Mouse (Mus musculus): ENCODE results near the gene Frs2. TPM values are rescaled to one million over a fixed set of nuclear protein-coding genes. Genes with fewer than 3 reads are reported as not detected.
A peak's percentile ranks its signal among the peaks of the same experiment; 100 is the strongest.
"Not testable (repeated sequence)": the region's sequence is repeated elsewhere in the genome, so short reads cannot be mapped to it uniquely, and the experiment has no call there.

Gene Frs2
- polyA plus RNA-seq, 1 experiment from 2014 or later, result 20.8 TPM

DNA sequence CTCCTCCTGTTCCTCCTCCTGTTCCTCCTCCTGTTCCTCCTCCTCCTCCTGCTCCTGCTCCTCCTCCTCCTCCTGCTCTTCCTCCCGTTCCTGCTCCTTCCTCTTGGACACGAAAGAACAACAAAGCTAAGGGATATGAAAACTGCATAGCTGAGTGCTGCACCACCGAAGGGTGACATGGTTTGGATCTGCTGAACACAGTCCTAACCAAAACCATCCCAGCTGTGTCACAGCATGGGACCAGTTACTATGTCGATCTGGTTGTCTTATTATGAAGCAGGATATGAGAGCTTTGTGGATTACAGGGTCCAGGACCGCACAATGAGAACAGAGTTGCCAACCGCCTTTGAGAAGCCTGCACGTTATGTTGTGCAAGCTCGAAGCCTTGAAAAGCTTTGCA is 122.2 kb downstream of the Frs2 start:
- Histone ChIP-seq H3K27ac (no peak overlapping the region), H3K4me2 (no peak overlapping the region), H3K4me1 (peaks cover 14% of the 10 kb centered on the region), H3K36me3 (no peaks in the 10 kb centered on the region), H3K27me3 (peaks cover 28% of the 10 kb centered on the region), H3K9me3 (no peaks in the 10 kb centered on the region), H3K4me3 (no peak overlapping the region), H3K9ac (no peak overlapping the region)
- 64% methylated on average over 8 of the region's 8 CpGs for WGBS
- ATAC-seq (ENCODE audit: insufficient number of reproducible peaks, insufficient read depth, low FRiP score, low TSS enrichment, low read depth), result no peak

DNA sequence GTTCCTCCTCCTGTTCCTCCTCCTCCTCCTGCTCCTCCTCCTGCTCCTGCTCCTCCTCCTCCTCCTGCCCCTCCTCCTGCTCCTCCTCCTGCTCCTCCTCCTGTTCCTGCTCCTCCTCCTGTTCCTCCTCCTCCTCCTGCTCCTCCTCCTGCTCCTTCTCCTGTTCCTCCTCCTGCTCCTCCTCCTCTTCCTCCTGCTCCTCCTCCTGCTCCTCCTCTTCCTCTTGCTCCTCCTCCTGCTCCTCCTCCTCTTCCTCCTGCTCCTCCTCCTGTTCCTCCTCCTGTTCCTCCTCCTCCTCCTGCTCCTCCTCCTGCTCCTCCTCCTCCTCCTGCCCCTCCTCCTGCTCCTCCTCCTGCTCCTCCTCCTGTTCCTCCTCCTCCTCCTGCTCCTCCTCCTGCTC is 122.6 kb downstream of the Frs2 start:
- Histone ChIP-seq H3K4me1 (peaks cover 18% of the 10 kb centered on the region), H3K27me3 (peaks cover 32% of the 10 kb centered on the region)
- H3K27ac ChIP-seq; H3K4me3 ChIP-seq; H3K4me2 ChIP-seq; H3K9me3 ChIP-seq; ATAC-seq (ENCODE audit: insufficient number of reproducible peaks, insufficient read depth, low FRiP score, low TSS enrichment, low read depth); H3K9ac ChIP-seq; H3K36me3 ChIP-seq: not testable (repeated sequence)

DNA sequence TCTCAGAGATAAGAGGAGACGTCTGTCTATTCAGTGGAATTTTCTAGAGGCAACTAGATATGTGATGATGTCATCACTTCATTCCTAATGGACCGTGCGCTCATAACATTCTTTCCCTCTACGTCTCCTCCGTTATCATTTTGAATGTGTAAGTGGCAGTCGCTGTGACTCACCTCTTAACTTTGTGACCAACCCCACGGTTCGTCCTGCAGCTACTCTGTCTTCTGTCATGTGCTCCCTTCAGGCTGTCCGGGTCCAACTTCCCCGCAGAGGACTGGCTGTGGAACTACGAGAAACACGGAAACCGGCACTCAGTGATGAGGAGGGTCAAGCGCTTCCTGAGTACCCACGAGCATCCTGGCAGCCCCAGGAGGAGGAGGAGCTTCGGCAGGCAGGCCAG is 124.6 kb downstream of the Frs2 start:
- Histone ChIP-seq H3K36me3 (no peaks in the 10 kb centered on the region), H3K4me3 (no peak overlapping the region; the same call in 1 of the 2 replicates), H3K9ac (no peak overlapping the region), H3K9me3 (no peaks in the 10 kb centered on the region), H3K4me2 (peak overlapping the region; percentile 36), H3K27ac (no peak overlapping the region), H3K4me1 (peaks cover 18% of the 10 kb centered on the region), H3K27me3 (peaks cover 32% of the 10 kb centered on the region)
- WGBS, result 52% methylated on average over 16 of the region's 16 CpGs
- no peak for ATAC-seq (ENCODE audit: insufficient number of reproducible peaks, insufficient read depth, low FRiP score, low TSS enrichment, low read depth)

DNA sequence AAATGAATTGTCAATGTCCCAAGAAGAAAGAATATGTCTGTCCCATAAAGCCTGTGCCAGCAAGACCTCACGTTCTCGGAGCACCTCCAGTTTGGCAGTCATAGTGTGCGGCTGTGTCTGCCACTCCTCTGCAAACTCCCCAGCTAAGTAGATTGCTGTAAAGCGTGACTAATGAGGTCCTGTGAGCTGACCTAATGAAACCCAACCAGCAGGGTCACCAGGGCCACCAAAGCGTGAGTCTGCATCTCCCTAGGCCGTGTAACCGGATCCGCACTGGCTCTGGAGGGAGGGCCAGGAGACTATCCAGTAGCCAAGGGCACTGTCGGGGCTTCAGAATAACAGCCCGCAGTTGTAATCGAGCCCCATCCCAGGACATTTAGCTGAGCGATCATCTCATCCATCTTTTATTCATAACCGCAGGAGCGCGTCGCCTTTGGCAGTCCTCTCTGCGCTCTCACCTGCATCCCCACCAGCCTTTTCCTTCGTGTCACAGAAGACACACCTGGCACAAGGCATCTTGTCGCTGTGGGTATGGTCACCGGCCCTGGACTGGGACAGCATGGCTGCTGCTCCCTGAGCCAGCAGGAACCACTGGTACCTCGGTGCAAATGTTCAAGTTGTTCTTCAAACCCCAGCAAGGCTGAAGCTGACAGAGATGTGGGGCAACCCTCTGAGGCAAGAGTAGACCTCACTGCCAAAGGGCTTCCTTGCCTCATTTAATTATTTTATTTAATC is 127.1 kb downstream of the Frs2 start:
- WGBS, result 7% methylated on average over 21 of the region's 21 CpGs
- Histone ChIP-seq H3K4me2 (peak overlapping the region; percentile 35), H3K4me1 (peaks cover 25% of the 10 kb centered on the region), H3K27me3 (peaks cover 32% of the 10 kb centered on the region), H3K9ac (no peak overlapping the region), H3K27ac (no peak overlapping the region), H3K4me3 (no peak overlapping the region), H3K36me3 (no peaks in the 10 kb centered on the region), H3K9me3 (no peaks in the 10 kb centered on the region)
- ATAC-seq (ENCODE audit: insufficient number of reproducible peaks, insufficient read depth, low FRiP score, low TSS enrichment, low read depth), result no peak

Other genes starting within 250 kb of the Frs2 start
- 33.0 and 38.2 TPM in 2 replicates for gene Rab3ip, start 197.8 kb downstream of the Frs2 start, polyA plus RNA-seq (2015; fragmentation: Nextera tagmentation; extraction: Ambion mirVana)
- gene Gm10271, start 175.9 kb downstream of the Frs2 start, polyA plus RNA-seq (2015; fragmentation: Nextera tagmentation; extraction: Ambion mirVana), result not detected in 2 replicates
- gene Best3, start 162.2 kb downstream of the Frs2 start, polyA plus RNA-seq (2015; fragmentation: Nextera tagmentation; extraction: Ambion mirVana), result 0.21 and 0.22 TPM in 2 replicates
- gene Lrrc10, start 103.2 kb downstream of the Frs2 start, polyA plus RNA-seq (2015; fragmentation: Nextera tagmentation; extraction: Ambion mirVana), result 0.43 TPM in 1 of 2 replicates, not detected in the other
- 257 and 258 TPM in 2 replicates for gene Cct2, start 84.7 kb downstream of the Frs2 start, polyA plus RNA-seq (2015; fragmentation: Nextera tagmentation; extraction: Ambion mirVana)
- 80.0 and 87.4 TPM in 2 replicates for gene Yeats4, start 76.0 kb upstream of the Frs2 start, polyA plus RNA-seq (2015; fragmentation: Nextera tagmentation; extraction: Ambion mirVana)
- not detected in 2 replicates for gene 9530003J23Rik, start 90.2 kb upstream of the Frs2 start, polyA plus RNA-seq (2015; fragmentation: Nextera tagmentation; extraction: Ambion mirVana)
- gene Lyz2, start 133.8 kb upstream of the Frs2 start, polyA plus RNA-seq (2015; fragmentation: Nextera tagmentation; extraction: Ambion mirVana), result 36.2 and 40.7 TPM in 2 replicates
- 0.70 TPM in 1 of 2 replicates, not detected in the other for gene Lyz1, start 144.3 kb upstream of the Frs2 start, polyA plus RNA-seq (2015; fragmentation: Nextera tagmentation; extraction: Ambion mirVana)
- 161 and 169 TPM in 2 replicates for gene Cpsf6, start 231.5 kb upstream of the Frs2 start, polyA plus RNA-seq (2015; fragmentation: Nextera tagmentation; extraction: Ambion mirVana)